Mouse (Mus musculus) layer of hippocampus, postnatal 14 days (tissue): Measurements from ENCODE around the gene Poc1b. TPM values are rescaled to one million over a fixed set of nuclear protein-coding genes. Genes with fewer than 3 reads are reported as not detected.
"Not testable (repeated sequence)": the region's sequence is repeated elsewhere in the genome, so short reads cannot be mapped to it uniquely, and the experiment has no call there.

Source experiments
- DNase-seq, 2 experiments: peaks; one replicate each; pipeline ENCODE4 v3.0.0; 2021 to 2022; ENCODE audit warnings: low spot score in 2 of 2, mixed read lengths in 1 of 2
- total RNA-seq, 2 experiments: library from RNA; stranded (reverse); gene quantifications; 2 replicates each; pipeline ENCODE4 v1.2.3; 2021

Gene Poc1b
- total RNA-seq, 2 experiments from 2014 or later = 7.0 to 8.9 TPM

GRCm38 (mm10) chr10:99188656-99189603, 82.1 kb downstream of the Poc1b start:
- no peak for DNase-seq

DNA sequence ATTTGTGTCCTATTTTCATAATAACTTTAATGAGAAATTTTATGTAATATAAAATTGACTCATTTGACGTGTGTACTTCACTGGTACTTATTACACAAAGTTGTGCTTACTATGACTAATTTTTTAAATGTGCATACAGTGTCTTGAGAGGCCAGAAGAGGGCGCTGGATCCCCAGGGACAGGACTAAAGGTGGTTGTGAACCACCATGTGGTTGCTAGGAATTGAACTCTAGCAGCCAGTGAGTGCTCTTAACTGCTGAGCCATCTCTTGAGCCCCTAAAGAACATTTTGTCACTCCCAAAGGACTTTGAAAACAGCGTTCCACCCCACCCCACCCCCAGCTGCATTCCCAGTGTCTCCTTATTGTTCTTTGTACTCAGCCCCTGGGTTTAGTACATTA, 84.0 kb downstream of the Poc1b start:
- no peak for DNase-seq

- DNase-seq = no peak
Measured at GRCm38 (mm10) chr10:99194451-99195055, 87.7 kb downstream of the Poc1b start.

DNA sequence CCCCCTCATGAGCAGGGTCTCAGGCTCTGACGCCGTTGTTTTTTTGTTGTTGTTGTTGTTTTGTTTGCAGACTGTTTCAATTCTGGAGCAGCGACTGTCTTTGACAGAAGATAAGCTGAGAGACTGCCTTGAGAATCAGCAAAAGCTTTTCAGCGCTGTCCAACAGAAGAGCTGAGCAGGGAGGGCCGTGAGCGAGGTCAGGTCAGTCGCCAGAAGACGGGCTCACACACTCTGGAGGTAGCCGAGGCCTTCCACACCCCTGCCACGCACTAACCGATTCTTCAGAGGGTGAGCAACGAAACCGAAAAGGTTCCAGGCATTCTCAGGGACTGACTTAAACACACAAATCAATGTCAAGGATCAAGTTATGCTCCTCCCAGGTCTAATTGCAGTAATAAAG, 89.7 kb downstream of the Poc1b start:
- DNase-seq = no peak

DNA sequence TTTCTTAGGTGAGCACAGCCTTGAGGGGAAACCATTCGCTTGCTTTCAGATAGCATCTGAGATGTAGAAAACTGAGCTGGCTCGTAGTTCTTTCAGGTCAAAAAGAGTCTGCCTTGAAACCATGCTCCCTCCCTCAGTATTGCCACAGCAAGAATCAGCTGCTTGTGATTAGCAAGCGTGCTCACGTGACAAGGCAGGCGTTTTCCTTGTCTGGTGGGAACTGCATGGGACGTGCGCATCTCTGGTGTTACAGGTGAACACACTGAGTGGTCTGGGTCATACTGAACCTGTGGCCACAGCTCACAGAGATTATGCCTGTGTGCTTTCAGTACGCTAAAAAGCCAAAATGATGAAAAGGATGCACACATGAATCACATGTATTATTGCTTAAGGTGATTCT, 90.3 kb downstream of the Poc1b start:
- DNase-seq = no peak

DNA sequence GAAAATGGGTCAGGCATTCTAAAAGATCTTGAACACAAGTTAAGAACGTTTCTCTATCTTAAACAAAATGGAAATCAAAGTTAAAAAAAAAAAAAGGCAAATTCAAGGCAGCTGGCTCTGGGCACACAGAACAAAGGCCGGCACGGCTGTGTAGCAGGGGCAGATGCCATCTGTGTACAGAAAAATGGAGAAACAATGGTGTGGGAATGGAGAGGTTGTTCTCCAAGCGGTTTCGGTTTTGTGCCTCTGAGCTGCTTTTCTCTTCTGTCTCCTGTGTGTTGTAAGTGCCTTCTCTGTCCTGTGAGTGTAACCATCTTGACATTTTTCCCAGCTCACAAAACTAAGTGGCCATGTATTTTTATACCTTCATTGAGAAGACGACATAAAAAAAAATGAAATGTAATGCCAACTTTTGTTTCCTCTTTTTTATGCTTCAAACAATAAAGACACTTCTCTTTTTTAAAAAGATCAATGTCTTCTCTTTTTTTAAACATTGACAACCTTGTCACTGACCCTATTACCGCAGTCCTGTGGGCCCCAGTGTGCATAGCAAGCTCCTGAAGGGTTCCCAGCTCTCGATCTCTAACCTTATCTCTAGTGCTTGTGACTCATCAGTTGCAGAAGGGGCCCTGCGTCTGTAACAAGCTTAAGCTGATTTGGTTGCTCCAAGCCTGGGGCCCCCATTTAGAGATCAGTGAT, 90.9 kb downstream of the Poc1b start:
- DNase-seq = no peak

DNA sequence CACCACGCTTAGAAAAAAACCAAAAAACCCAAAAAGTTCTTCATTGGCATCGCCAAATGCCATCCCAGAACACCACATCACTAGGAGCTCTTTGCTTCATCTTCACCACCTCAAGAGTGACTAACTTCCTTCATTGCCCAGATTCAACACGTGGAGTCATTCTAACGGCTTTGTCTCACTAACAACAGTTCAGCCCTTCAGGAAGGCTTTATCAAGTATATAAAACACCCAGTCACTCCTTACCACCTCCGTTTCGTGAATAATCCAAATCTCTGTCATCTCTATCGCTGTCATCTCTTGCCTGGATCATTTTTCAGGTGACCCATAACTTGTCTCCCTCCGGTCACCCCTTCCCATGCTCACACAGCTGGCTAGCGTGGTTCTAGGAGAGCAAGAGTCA, 92.1 kb downstream of the Poc1b start:
- DNase-seq = no peak

DNA sequence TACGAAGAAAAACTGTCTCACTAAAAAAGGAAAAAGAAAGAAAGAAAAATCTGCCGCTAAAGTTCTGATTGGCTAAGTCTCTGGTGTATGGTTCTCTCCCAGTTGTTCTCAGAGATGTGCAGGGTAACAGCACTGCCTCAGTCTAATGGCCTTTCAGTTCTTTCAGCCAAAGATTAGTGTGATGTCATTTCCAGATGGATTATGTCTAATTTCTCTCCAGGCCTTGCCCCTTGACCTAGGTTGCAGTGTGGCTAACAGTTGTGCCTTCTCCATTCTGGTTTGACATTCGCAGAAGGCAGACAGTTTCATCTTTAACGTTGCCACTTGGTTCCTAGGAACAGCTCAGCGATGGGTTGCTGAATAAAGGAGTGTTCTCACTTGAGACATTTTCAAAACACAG, 94.1 kb downstream of the Poc1b start:
- no peak for DNase-seq

- DNase-seq = peak in 1 of 2 experiments; percentile 29
Measured at GRCm38 (mm10) chr10:99201786-99202185, 95.0 kb downstream of the Poc1b start.

GRCm38 (mm10) chr10:99202363-99202762, 95.5 kb downstream of the Poc1b start:
- no peak for DNase-seq

DNA sequence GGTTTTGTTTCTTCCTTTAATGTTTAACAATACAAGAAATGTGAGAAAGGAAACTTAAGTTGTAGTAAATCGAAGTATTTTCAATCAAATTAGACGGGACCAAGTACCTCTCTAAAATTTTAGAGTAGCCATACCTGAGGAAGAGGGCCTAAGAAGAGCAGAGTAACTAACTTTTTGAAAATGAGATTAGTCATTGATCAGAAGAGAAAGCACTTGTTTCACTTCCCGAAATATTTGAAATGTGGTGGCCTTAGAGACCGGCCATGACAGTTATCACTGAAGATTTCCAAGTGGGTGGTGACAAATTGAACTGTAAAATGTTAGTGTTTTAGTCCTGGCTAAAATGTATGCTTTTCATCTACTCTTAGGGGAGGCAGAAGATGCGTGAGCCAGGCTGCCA, 96.3 kb downstream of the Poc1b start:
- no peak for DNase-seq

DNA sequence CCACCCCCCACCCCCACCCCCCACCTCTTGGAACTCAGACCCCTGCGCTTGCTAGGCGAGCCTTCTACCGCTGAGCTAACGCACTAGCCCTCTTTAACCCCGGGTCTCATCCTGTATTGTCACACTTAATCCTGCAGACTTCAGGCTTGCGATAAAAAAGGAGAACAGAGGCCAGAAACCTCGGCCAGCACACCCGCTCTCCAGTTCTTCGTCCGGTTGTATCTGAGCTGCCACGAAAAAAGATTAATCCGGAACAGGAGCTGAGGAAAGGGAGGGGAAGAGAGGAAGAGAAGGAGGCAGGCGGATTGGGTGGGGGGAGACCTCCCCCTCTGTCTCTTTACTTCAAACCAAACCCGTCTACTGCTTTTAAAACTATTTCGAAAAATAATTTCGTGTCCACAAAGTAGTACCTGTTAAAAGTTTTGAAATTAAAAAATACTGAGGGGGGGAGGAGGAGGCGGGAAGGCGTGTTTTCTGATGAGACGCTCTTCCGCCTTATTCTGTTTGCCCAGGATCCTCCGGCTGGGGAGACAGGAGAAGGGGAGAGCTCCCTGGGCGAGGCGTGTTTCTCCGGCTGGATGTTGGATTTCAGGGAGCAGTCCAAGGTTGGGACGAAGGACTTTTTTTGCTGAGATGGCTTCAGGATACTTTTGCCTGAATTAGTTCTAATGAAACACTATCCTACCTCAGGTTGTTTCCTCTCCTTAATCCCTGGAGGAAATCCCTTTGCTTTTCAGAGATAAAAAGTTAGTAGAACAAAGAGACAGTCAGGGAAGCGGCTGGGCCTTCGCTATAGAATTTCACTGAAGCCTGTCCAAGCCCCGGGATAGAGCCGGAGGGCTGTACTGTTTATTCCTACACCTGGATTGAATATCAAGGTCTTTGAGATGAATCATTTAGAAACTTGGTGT, 97.0 kb downstream of the Poc1b start:
- no peak for DNase-seq

GRCm38 (mm10) chr10:99204553-99204952, 97.7 kb downstream of the Poc1b start:
- DNase-seq = no peak

DNA sequence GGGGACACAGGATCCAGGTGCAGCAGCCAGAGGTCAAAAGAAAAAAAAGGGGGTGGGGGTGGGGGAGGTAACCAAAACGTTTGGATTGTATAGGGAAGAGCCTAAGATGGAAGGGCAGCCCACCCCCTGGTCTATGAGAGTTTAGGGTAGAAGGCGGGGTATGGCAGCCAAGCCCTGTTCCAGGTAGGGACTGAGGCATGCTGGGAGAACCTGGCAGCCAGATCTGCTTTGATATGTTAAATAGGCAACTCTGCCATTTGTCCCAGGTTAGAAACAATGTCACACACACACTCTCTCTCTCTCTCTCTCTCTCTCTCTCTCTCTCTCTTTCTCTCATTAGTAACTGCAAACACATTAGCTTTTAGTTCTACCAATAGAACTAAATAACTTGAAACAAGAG, 100.3 kb downstream of the Poc1b start:
- no peak for DNase-seq

GRCm38 (mm10) chr10:99209146-99209800, 102.4 kb downstream of the Poc1b start:
- no peak for DNase-seq

DNA sequence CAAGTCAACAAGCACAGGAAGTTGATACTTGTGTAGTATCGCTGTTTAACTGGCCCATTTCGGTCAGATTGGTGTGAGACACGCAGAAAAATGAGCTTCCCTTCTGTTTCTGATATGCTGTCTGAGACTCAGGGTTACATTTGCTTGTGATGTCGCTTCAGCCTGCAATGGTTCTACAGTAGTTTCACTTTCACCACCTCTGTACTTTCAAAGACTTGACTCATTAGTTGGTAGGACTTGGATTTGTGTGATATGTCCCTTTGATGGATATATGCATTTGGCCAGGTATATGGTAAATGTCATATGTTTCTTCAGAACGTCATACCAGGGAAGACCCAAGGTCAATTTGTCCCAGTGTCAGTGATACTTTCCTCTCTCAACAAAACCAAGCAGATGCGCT, 104.2 kb downstream of the Poc1b start:
- no peak for DNase-seq

- no peak for DNase-seq
Measured at GRCm38 (mm10) chr10:99211503-99212265, 104.8 kb downstream of the Poc1b start.

- DNase-seq = no peak
Measured at GRCm38 (mm10) chr10:99214421-99215299, 107.8 kb downstream of the Poc1b start.

- not testable (repeated sequence) for DNase-seq
Measured at GRCm38 (mm10) chr10:99216570-99216969, 109.7 kb downstream of the Poc1b start.
